Mouse (Mus musculus): ENCODE measurements at regions not wholly inside any gene's neighbourhood (a gene's known extent, or its start where the extent isn't known, plus 50 kb on each side); places are given as distances from the start of the nearest gene placed in this dataset.
"Not testable (repeated sequence)": the region's sequence is repeated elsewhere in the genome, so short reads cannot be mapped to it uniquely, and the experiment has no call there.

GRCm38 (mm10) chr14:53273218-53273617 lies 777.7 kb upstream of the Olfr1507 start:
- H3K4me1 ChIP-seq (ENCODE audit: control insufficient read depth, insufficient read depth, low read length); H3K27me3 ChIP-seq (ENCODE audit: control insufficient read depth, insufficient read depth, low read length); H3K4me3 ChIP-seq (replicated peaks; ENCODE audit: insufficient read depth, low read depth, low read length); DNase-seq; H3K27ac ChIP-seq (ENCODE audit: insufficient read depth, low read length): not testable (repeated sequence)
- WGBS, result 89% methylated on average over 3 of the region's 4 CpGs

GRCm38 (mm10) chr14:53267693-53268092 lies 772.1 kb upstream of the Olfr1507 start:
- not testable (repeated sequence) for H3K4me3 ChIP-seq (replicated peaks; ENCODE audit: insufficient read depth, low read depth, low read length); DNase-seq; H3K27ac ChIP-seq (ENCODE audit: insufficient read depth, low read length); H3K4me1 ChIP-seq (ENCODE audit: control insufficient read depth, insufficient read depth, low read length); H3K27me3 ChIP-seq (ENCODE audit: control insufficient read depth, insufficient read depth, low read length)
- no CpG with 5 or more reads among the region's 2 CpGs for WGBS

- not testable (repeated sequence) for H3K4me1 ChIP-seq (ENCODE audit: control insufficient read depth, insufficient read depth, low read length); H3K27ac ChIP-seq (ENCODE audit: insufficient read depth, low read length); DNase-seq; H3K27me3 ChIP-seq (ENCODE audit: control insufficient read depth, insufficient read depth, low read length); H3K4me3 ChIP-seq (replicated peaks; ENCODE audit: insufficient read depth, low read depth, low read length)
- WGBS, result no CpG with 5 or more reads among the region's 3 CpGs
These were observed 760.4 kb upstream of the Olfr1507 start for GRCm38 (mm10) chr14:53255962-53256361.

GRCm38 (mm10) chr14:53253470-53253869 lies 757.9 kb upstream of the Olfr1507 start:
- H3K27ac ChIP-seq (ENCODE audit: insufficient read depth, low read length), result not testable (repeated sequence)

GRCm38 (mm10) chr14:53231142-53231541 lies 735.6 kb upstream of the Olfr1507 start:
- DNase-seq; H3K4me3 ChIP-seq (replicated peaks; ENCODE audit: insufficient read depth, low read depth, low read length); H3K4me1 ChIP-seq (ENCODE audit: control insufficient read depth, insufficient read depth, low read length); H3K27ac ChIP-seq (ENCODE audit: insufficient read depth, low read length); H3K27me3 ChIP-seq (ENCODE audit: control insufficient read depth, insufficient read depth, low read length): not testable (repeated sequence)
- no CpG with 5 or more reads among the region's 6 CpGs for WGBS

More at GRCm38 (mm10) chr14:53253470-53253869, 757.9 kb upstream of the Olfr1507 start:
- not testable (repeated sequence) for H3K27me3 ChIP-seq (ENCODE audit: control insufficient read depth, insufficient read depth, low read length); H3K4me3 ChIP-seq (replicated peaks; ENCODE audit: insufficient read depth, low read depth, low read length); DNase-seq; H3K4me1 ChIP-seq (ENCODE audit: control insufficient read depth, insufficient read depth, low read length)

GRCm38 (mm10) chr14:53224789-53225188 lies 729.2 kb upstream of the Olfr1507 start:
- not testable (repeated sequence) for H3K4me1 ChIP-seq (ENCODE audit: control insufficient read depth, insufficient read depth, low read length); H3K27me3 ChIP-seq (ENCODE audit: control insufficient read depth, insufficient read depth, low read length); H3K27ac ChIP-seq (ENCODE audit: insufficient read depth, low read length); H3K4me3 ChIP-seq (replicated peaks; ENCODE audit: insufficient read depth, low read depth, low read length); DNase-seq
- no CpG with 5 or more reads among the region's 1 CpGs for WGBS

GRCm38 (mm10) chr14:53210554-53210953 lies 715.0 kb upstream of the Olfr1507 start:
- WGBS, result no CpG with 5 or more reads among the region's 3 CpGs
- H3K27me3 ChIP-seq (ENCODE audit: control insufficient read depth, insufficient read depth, low read length), result not testable (repeated sequence)

GRCm38 (mm10) chr14:53209258-53209657 lies 713.7 kb upstream of the Olfr1507 start:
- H3K4me3 ChIP-seq (replicated peaks; ENCODE audit: insufficient read depth, low read depth, low read length); DNase-seq; H3K27ac ChIP-seq (ENCODE audit: insufficient read depth, low read length); H3K4me1 ChIP-seq (ENCODE audit: control insufficient read depth, insufficient read depth, low read length); H3K27me3 ChIP-seq (ENCODE audit: control insufficient read depth, insufficient read depth, low read length): not testable (repeated sequence)

More at GRCm38 (mm10) chr14:53210554-53210953, 715.0 kb upstream of the Olfr1507 start:
- H3K4me1 ChIP-seq (ENCODE audit: control insufficient read depth, insufficient read depth, low read length); DNase-seq; H3K4me3 ChIP-seq (replicated peaks; ENCODE audit: insufficient read depth, low read depth, low read length); H3K27ac ChIP-seq (ENCODE audit: insufficient read depth, low read length): not testable (repeated sequence)

- H3K4me1 ChIP-seq (ENCODE audit: control insufficient read depth, insufficient read depth, low read length); H3K27ac ChIP-seq (ENCODE audit: insufficient read depth, low read length); DNase-seq; H3K4me3 ChIP-seq (replicated peaks; ENCODE audit: insufficient read depth, low read depth, low read length); H3K27me3 ChIP-seq (ENCODE audit: control insufficient read depth, insufficient read depth, low read length): not testable (repeated sequence)
- no CpG with 5 or more reads among the region's 3 CpGs for WGBS
These were observed 695.4 kb upstream of the Olfr1507 start for GRCm38 (mm10) chr14:53190931-53191330.

- DNase-seq; H3K4me1 ChIP-seq (ENCODE audit: control insufficient read depth, insufficient read depth, low read length); H3K27ac ChIP-seq (ENCODE audit: insufficient read depth, low read length); H3K27me3 ChIP-seq (ENCODE audit: control insufficient read depth, insufficient read depth, low read length); H3K4me3 ChIP-seq (replicated peaks; ENCODE audit: insufficient read depth, low read depth, low read length): not testable (repeated sequence)
These were observed 678.5 kb upstream of the Olfr1507 start for GRCm38 (mm10) chr14:53174099-53174498.

GRCm38 (mm10) chr14:53166327-53166726 lies 670.8 kb upstream of the Olfr1507 start:
- not testable (repeated sequence) for DNase-seq; H3K4me3 ChIP-seq (replicated peaks; ENCODE audit: insufficient read depth, low read depth, low read length); H3K4me1 ChIP-seq (ENCODE audit: control insufficient read depth, insufficient read depth, low read length); H3K27ac ChIP-seq (ENCODE audit: insufficient read depth, low read length); H3K27me3 ChIP-seq (ENCODE audit: control insufficient read depth, insufficient read depth, low read length)
- no CpG with 5 or more reads among the region's 2 CpGs for WGBS

GRCm38 (mm10) chr14:53159012-53159411 lies 663.5 kb upstream of the Olfr1507 start:
- whole genome bisulfite sequencing, result no CpG with 5 or more reads among the region's 2 CpGs
- not testable (repeated sequence) for H3K27ac ChIP-seq (ENCODE audit: insufficient read depth, low read length); DNase-seq; H3K27me3 ChIP-seq (ENCODE audit: control insufficient read depth, insufficient read depth, low read length); H3K4me3 ChIP-seq (replicated peaks; ENCODE audit: insufficient read depth, low read depth, low read length); H3K4me1 ChIP-seq (ENCODE audit: control insufficient read depth, insufficient read depth, low read length)

- not testable (repeated sequence) for H3K27ac ChIP-seq (ENCODE audit: insufficient read depth, low read length); H3K4me3 ChIP-seq (replicated peaks; ENCODE audit: insufficient read depth, low read depth, low read length); DNase-seq; H3K27me3 ChIP-seq (ENCODE audit: control insufficient read depth, insufficient read depth, low read length); H3K4me1 ChIP-seq (ENCODE audit: control insufficient read depth, insufficient read depth, low read length)
These were observed 639.2 kb upstream of the Olfr1507 start for GRCm38 (mm10) chr14:53134783-53135182.

All from cerebellum, adult 2 months (tissue).